Mouse (Mus musculus) small intestine, adult 2 months (tissue): Measurements from ENCODE around the gene Prkcg. TPM values are rescaled to one million over a fixed set of nuclear protein-coding genes. Genes with fewer than 3 reads are reported as not detected.
"Not testable (repeated sequence)": the region's sequence is repeated elsewhere in the genome, so short reads cannot be mapped to it uniquely, and the experiment has no call there.

ENCODE experiments used
- H3K27ac ChIP-seq: fragments of 200-500 bp; 2 replicates; pipeline ENCODE4 v1.5.1; 2012; ENCODE audit warnings: low read depth, low read length, control low read depth, inconsistent platforms; ENCODE audit not compliant: insufficient read depth
- H3K27me3 ChIP-seq: fragments of 200-500 bp; 2 replicates; pipeline ENCODE4 v1.6.1; 2012; ENCODE audit warnings: mild to moderate bottlenecking, moderate library complexity, low read length, inconsistent platforms; ENCODE audit not compliant: control insufficient read depth, insufficient read depth
- H3K36me3 ChIP-seq: fragments of 200-500 bp; 2 replicates; pipeline ENCODE4 v1.6.1; 2012; ENCODE audit warnings: mild to moderate bottlenecking, low read length, control low read depth, inconsistent platforms; ENCODE audit not compliant: control insufficient read depth, insufficient read depth
- H3K4me1 ChIP-seq: fragments of 200-500 bp; 2 replicates; pipeline ENCODE4 v1.6.1; 2012; ENCODE audit warnings: low read length, inconsistent platforms, mixed read lengths; ENCODE audit not compliant: control insufficient read depth, insufficient read depth, insufficient read length
- H3K4me3 ChIP-seq: fragments of 200-500 bp; 2 replicates; pipeline ENCODE4 v1.5.1; 2012; ENCODE audit warnings: low read depth, mild to moderate bottlenecking, control low read depth, inconsistent platforms, low read length, moderate library complexity
- CTCF ChIP-seq: fragments of 200-500 bp; IDR thresholded peaks from 2 replicates; pipeline ENCODE4 v1.5.1; 2012; ENCODE audit warnings: low read depth, mild to moderate bottlenecking, control low read depth, inconsistent platforms, low read length, moderate library complexity, mixed read lengths; ENCODE audit not compliant: insufficient replicate concordance, insufficient read length; ENCODE audit errors: extremely low read depth
- POLR2A ChIP-seq: fragments of 200-500 bp; IDR thresholded peaks from 2 replicates; pipeline ENCODE4 v1.6.1; 2012; ENCODE audit warnings: low read depth, mild to moderate bottlenecking, control low read depth, inconsistent platforms, low read length, moderate library complexity
- WGBS: fragments of 180-500 bp; shearing (Covaris S2); methylation state at CpG from one replicate; pipeline ENCODE4 v1.1.7; 2018; 5-methylcytosine and 5-hydroxymethylcytosine counted together
- polyA plus RNA-seq: library from polyadenylated mRNA; depleted of rRNA; stranded (reverse); fragments of >200 nt; gene quantifications from 2 replicates; pipeline ENCODE4 v1.2.3, GENCODE M21; 2012

The Prkcg gene
- polyA plus RNA-seq, 1 experiment, result 1.0 TPM

DNA sequence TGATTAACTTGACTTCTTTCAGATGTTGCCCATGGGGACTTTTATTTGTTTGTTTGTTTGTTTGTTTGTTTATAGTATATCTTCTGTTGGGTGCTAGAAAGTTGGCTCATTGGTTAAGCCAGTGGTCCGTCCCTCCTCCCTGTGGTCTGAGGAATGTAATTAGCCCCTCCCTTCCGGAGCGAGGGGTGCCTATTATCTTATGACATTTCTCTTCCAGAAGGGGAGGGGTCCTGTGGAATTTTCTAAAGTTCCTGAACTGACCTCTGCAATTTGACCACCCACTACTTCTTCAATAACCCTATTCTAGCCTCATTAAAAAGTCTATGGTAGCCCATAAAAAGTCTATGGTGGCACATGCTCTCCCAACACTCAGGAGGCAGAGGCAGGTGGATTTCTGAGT is 21.7 kb upstream of the Prkcg start:
- 83% methylated on average over 3 of the region's 3 CpGs for WGBS

DNA sequence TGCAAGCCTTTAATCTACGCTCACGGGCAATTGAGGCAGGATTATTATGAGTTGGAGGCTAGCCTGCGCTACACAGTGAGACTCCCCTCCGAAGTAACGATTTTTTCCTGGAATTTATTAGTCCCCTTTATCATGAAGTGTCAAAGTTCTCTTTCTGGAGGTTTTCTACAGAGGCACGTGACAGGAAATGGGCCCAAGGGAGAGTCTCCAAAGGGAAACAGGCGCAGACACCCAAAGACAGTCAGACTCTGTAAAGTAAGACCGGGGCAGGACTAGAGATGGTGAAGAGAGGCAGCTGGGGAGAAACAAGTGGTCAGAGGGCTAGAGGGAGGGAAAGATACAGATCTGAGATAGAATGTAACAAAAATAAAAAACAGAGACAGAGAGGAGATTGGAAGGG is 21.1 kb upstream of the Prkcg start:
- no peaks in the 10 kb centered on the region for H3K36me3 ChIP-seq

More for the DNA sequence above, 21.7 kb upstream of the Prkcg start:
- TF ChIP-seq CTCF, result no peak
- TF ChIP-seq POLR2A, result no peak
- Histone ChIP-seq H3K27ac (no peak overlapping the region), H3K4me1 (peaks cover 8% of the 10 kb centered on the region; the same call in 1 of the 2 replicates), H3K4me3 (no peak overlapping the region), H3K27me3 (no peaks in the 10 kb centered on the region), H3K36me3 (no peaks in the 10 kb centered on the region)

GRCm38 (mm10) chr7:3268291-3268690 is 20.7 kb upstream of the Prkcg start:
- Histone ChIP-seq H3K27me3 (no peaks in the 10 kb centered on the region), H3K36me3 (no peaks in the 10 kb centered on the region), H3K4me1 (peaks cover 8% of the 10 kb centered on the region; the same call in 1 of the 2 replicates), H3K4me3 (no peak overlapping the region), H3K27ac (peak overlapping the region; percentile 77)
- TF ChIP-seq POLR2A, result no peak
- no peak for TF ChIP-seq CTCF
- 13% methylated on average over 3 of the region's 3 CpGs for WGBS

More for the DNA sequence above, 21.1 kb upstream of the Prkcg start:
- Histone ChIP-seq H3K27me3 (no peaks in the 10 kb centered on the region), H3K4me3 (no peak overlapping the region), H3K4me1 (peaks cover 8% of the 10 kb centered on the region; the same call in 1 of the 2 replicates), H3K27ac (peak overlapping the region; percentile 77)
- WGBS, result 36% methylated on average over 8 of the region's 8 CpGs
- TF ChIP-seq POLR2A (no peak), CTCF (no peak)

DNA sequence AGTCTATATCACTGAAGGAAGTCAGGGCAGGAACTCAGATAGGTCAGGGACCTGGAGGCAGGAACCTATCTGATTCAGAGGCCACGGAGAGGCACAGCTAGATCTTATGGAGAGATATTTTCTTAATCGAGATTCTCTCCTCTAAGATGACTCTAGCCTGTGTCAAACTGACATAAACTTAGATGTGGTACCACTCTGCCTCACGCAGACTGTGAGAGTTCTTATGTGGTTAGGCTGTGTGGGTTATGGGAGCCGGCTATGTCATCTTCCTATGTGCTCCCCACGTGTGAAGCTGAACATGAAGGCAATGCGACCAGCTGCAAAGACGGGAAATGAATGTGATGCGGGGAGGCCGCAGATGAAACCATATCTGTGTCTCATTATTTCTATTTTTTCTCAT is 16.8 kb upstream of the Prkcg start:
- Histone ChIP-seq H3K4me1 (peaks cover 11% of the 10 kb centered on the region; the same call in 1 of the 2 replicates), H3K27me3 (no peaks in the 10 kb centered on the region), H3K4me3 (no peak overlapping the region), H3K27ac (no peak overlapping the region), H3K36me3 (no peaks in the 10 kb centered on the region)
- WGBS, result 84% methylated on average over 9 of the region's 9 CpGs
- TF ChIP-seq CTCF (no peak), POLR2A (no peak)

DNA sequence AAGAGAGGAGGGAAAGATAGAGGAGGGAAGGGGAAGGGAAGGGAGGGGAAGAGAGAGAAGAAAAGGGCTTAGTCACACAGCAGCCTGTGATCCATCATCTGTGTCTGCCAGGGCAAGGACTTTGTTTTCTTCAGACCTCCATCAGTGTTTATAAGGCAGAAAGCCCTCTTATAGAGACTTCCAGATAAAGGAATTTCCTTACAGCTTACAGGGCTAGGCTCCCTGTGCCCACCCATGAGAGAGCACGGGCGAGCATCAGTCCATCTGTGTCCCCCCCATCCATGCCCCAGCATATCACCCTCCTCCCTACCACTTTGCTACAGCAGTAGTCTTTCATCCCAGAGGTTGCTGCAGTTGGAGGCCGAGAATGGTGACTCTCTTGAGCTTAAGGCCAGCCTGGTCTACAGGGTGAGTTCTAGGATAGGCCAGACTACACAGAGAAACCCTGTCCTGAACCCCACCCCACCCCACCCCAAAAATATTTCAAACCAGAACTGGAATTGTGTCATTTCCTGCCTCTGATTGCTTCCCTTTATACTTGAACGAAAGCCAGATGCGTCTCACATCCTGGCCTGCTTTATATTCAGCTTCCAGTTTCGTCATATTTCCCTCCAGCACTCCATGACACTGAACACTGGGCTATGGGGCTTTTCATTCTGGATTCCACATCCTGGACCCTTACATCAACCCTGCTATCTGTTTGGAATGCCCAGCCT is 13.4 kb upstream of the Prkcg start:
- Histone ChIP-seq H3K36me3 (no peaks in the 10 kb centered on the region), H3K27me3 (no peaks in the 10 kb centered on the region), H3K27ac (peak overlapping the region; percentile 17; the same call in 1 of the 2 replicates), H3K4me3 (no peak overlapping the region), H3K4me1 (peaks cover 3% of the 10 kb centered on the region; the same call in 1 of the 2 replicates)
- TF ChIP-seq CTCF, result no peak
- no peak for TF ChIP-seq POLR2A
- 50% methylated on average over 6 of the region's 6 CpGs for WGBS

- not testable (repeated sequence) for H3K36me3 ChIP-seq, H3K4me1 ChIP-seq, H3K27ac ChIP-seq, H3K27me3 ChIP-seq, H3K4me3 ChIP-seq
- 82% methylated on average over 4 of the region's 4 CpGs for WGBS
Measured at GRCm38 (mm10) chr7:3276781-3277180, 12.2 kb upstream of the Prkcg start.

DNA sequence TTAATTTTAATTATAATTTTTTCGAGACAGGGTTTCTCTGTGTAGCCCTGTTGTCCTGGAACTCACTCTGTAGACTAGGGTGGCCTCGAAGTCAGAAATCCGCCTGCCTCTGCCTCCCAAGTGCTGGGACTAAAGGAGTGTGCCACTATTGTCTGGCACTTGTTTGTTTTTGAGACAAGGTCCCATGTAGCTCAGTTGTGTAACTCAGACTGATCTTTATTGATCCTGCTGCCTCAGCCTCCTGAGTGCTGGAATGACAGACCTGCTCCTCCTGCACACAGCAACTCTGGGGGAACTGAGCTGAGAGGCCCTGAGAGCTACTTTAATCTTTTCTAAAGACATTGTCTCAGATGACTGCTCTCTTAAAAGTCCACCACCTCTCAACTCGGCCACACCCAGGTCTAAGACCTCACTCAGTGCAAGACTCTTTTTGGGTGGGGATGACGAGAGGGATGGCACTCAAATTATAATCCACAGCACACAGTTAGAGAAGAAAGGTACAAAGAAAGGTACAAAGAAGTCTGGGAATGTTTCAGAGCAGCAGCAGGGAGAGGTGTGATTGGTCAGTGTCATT is 8.8 kb upstream of the Prkcg start:
- no peak overlapping the region for H3K4me3 ChIP-seq
- TF ChIP-seq POLR2A, result no peak
- no peak for TF ChIP-seq CTCF
- no peaks in the 10 kb centered on the region for H3K36me3 ChIP-seq
- no peak overlapping the region for H3K27ac ChIP-seq
- H3K27me3 ChIP-seq, result no peaks in the 10 kb centered on the region
- WGBS, result 77% methylated on average over 5 of the region's 5 CpGs
- H3K4me1 ChIP-seq, result peaks cover 5% of the 10 kb centered on the region; the same call in 1 of the 2 replicates
